ENCODE assay signal across 7 mouse cellular contexts in genomic region chr5:135933222-135933899, GRCm38 (mm10). TPM values are rescaled to one million over a fixed set of nuclear protein-coding genes. Genes with fewer than 3 reads are reported as not detected.
DNase-seq lines count a peak whose midpoint lies in the region; ATAC-seq and TF ChIP-seq lines count a peak whose summit lies in the region.

No protein-coding gene starts in this region.

- H3K4me2 ChIP-seq in lung, embryonic 14.5 days = peak overlapping the region; percentile 78
- H3K4me2 ChIP-seq in embryonic facial prominence, embryonic 14.5 days (ENCODE audit: low read depth, low read length) = peak overlapping the region; percentile 71
- peak overlapping the region; percentile 56 for H3K4me2 ChIP-seq in neural tube, embryonic 15.5 days

- no peaks in the 10 kb centered on the region for H3K27me3 ChIP-seq in lung, embryonic 14.5 days (ENCODE audit: insufficient read depth, low read length)
- H3K27me3 ChIP-seq in embryonic facial prominence, embryonic 14.5 days (replicated peaks; ENCODE audit: control insufficient read depth, insufficient read depth, low read length) = no peaks in the 10 kb centered on the region
- H3K27me3 ChIP-seq in limb, embryonic 10.5 days (ENCODE audit: low read depth, poor library complexity, severe bottlenecking) = no peaks in the 10 kb centered on the region
- H3K27me3 ChIP-seq in neural tube, embryonic 15.5 days (replicated peaks) = no peaks in the 10 kb centered on the region

- DNase-seq in lung, embryonic 14.5 days = peak; percentile 52
- DNase-seq in lung, postnatal 4 days = no peak
- no peak for DNase-seq in embryonic facial prominence, embryonic 14.5 days (ENCODE audit: low spot score)
- no peak for DNase-seq in limb, embryonic 10.5 days (ENCODE audit: low spot score)
- no peak for DNase-seq in right cerebral cortex, postnatal 10 days (ENCODE audit: low spot score in 2 of 2)

- no peaks in the 10 kb centered on the region for H3K9me3 ChIP-seq in lung, embryonic 14.5 days (ENCODE audit: low read depth, low read length)
- H3K9me3 ChIP-seq in embryonic facial prominence, embryonic 14.5 days (ENCODE audit: control insufficient read depth, low read length) = no peaks in the 10 kb centered on the region
- H3K9me3 ChIP-seq in limb, embryonic 10.5 days (replicated peaks) = no peaks in the 10 kb centered on the region
- H3K9me3 ChIP-seq in neural tube, embryonic 15.5 days (replicated peaks) = no peaks in the 10 kb centered on the region

- H3K9ac ChIP-seq in lung, embryonic 14.5 days = peak overlapping the region; percentile 93
- peak overlapping the region; percentile 87 for H3K9ac ChIP-seq in embryonic facial prominence, embryonic 14.5 days (ENCODE audit: low read depth, low read length)
- H3K9ac ChIP-seq in neural tube, embryonic 15.5 days (replicated peaks) = peak overlapping the region; percentile 91

- peak overlapping the region; percentile 98 for H3K27ac ChIP-seq in lung, embryonic 14.5 days (ENCODE audit: low read depth)
- peak overlapping the region; percentile 92 for H3K27ac ChIP-seq in embryonic facial prominence, embryonic 14.5 days (replicated peaks; ENCODE audit: low read depth, low read length)
- H3K27ac ChIP-seq in limb, embryonic 10.5 days = peak overlapping the region; percentile 95
- H3K27ac ChIP-seq in neural tube, embryonic 15.5 days (replicated peaks) = peak overlapping the region; percentile 99

- H3K36me3 ChIP-seq in lung, embryonic 14.5 days (ENCODE audit: insufficient read depth) = peaks cover 41% of the 10 kb centered on the region
- H3K36me3 ChIP-seq in embryonic facial prominence, embryonic 14.5 days (ENCODE audit: control insufficient read depth, insufficient read depth, low read length) = peaks cover 35% of the 10 kb centered on the region
- H3K36me3 ChIP-seq in limb, embryonic 10.5 days = peaks cover 41% of the 10 kb centered on the region
- H3K36me3 ChIP-seq in neural tube, embryonic 15.5 days = peaks cover 29% of the 10 kb centered on the region

- peak overlapping the region; percentile 78 for H3K4me3 ChIP-seq in lung, embryonic 14.5 days (ENCODE audit: low read depth, low read length)
- peak overlapping the region; percentile 91 for H3K4me3 ChIP-seq in embryonic facial prominence, embryonic 14.5 days (ENCODE audit: low read depth, low read length)
- H3K4me3 ChIP-seq in limb, embryonic 10.5 days = peak overlapping the region; percentile 76
- peak overlapping the region; percentile 92 for H3K4me3 ChIP-seq in neural tube, embryonic 15.5 days (replicated peaks)

- peaks cover 11% of the 10 kb centered on the region for H3K4me1 ChIP-seq in lung, embryonic 14.5 days (ENCODE audit: insufficient read depth)
- H3K4me1 ChIP-seq in embryonic facial prominence, embryonic 14.5 days (ENCODE audit: control insufficient read depth, insufficient read depth, low read length) = peaks cover 13% of the 10 kb centered on the region
- H3K4me1 ChIP-seq in limb, embryonic 10.5 days = peaks cover 11% of the 10 kb centered on the region
- H3K4me1 ChIP-seq in neural tube, embryonic 15.5 days = peaks cover 46% of the 10 kb centered on the region

- no peak for ATAC-seq in lung, embryonic 14.5 days (ENCODE audit: insufficient read depth)
- ATAC-seq in embryonic facial prominence, embryonic 14.5 days (ENCODE audit: low read depth) = no peak
- ATAC-seq in neural tube, embryonic 15.5 days (ENCODE audit: low FRiP score) = no peak
- ATAC-seq in cerebellum, adult (ENCODE audit: insufficient number of reproducible peaks, low FRiP score, low TSS enrichment) = no peak

- 6% methylated on average over 12 of the region's 12 CpGs for WGBS in lung, embryonic 14.5 days
- WGBS in embryonic facial prominence, embryonic 14.5 days = 8% methylated on average over 12 of the region's 12 CpGs
- 21% methylated on average over 12 of the region's 12 CpGs for WGBS in limb, embryonic 10.5 days
- 8% methylated on average over 12 of the region's 12 CpGs for WGBS in neural tube, embryonic 15.5 days

- TF ChIP-seq CTCF in lung, embryonic 14.5 days (IDR thresholded peaks at IDR 0.05; ENCODE audit: low read depth) = no peak

RNA-seq across cellular contexts. Expression of gene Ywhag, which starts 1.1 kb away (rescaled TPM):
- 74.7 and 79.0 TPM in 2 replicates for polyA plus RNA-seq in lung, embryonic 14.5 days (2014; fragmentation: Nextera tagmentation; extraction: Ambion mirVana)
- 97.4 and 101 TPM in 2 replicates for polyA plus RNA-seq in embryonic facial prominence, embryonic 14.5 days (2014; fragmentation: Nextera tagmentation; extraction: Ambion mirVana)
- 197 and 203 TPM in 2 replicates for polyA plus RNA-seq in limb, embryonic 10.5 days (2016; fragmentation: Nextera tagmentation; extraction: Ambion mirVana)
- polyA plus RNA-seq in neural tube, embryonic 15.5 days (2015; fragmentation: Nextera tagmentation; extraction: Ambion mirVana) = 776 and 868 TPM in 2 replicates

RNA-seq across cellular contexts. Expression of gene Ssc4d, which starts 41.0 kb away (rescaled TPM):
- polyA plus RNA-seq in lung, embryonic 14.5 days (2014; fragmentation: Nextera tagmentation; extraction: Ambion mirVana) = 3.2 and 3.8 TPM in 2 replicates
- polyA plus RNA-seq in embryonic facial prominence, embryonic 14.5 days (2014; fragmentation: Nextera tagmentation; extraction: Ambion mirVana) = 3.2 and 4.7 TPM in 2 replicates
- 3.3 and 4.1 TPM in 2 replicates for polyA plus RNA-seq in limb, embryonic 10.5 days (2016; fragmentation: Nextera tagmentation; extraction: Ambion mirVana)
- polyA plus RNA-seq in neural tube, embryonic 15.5 days (2015; fragmentation: Nextera tagmentation; extraction: Ambion mirVana) = 1.6 and 1.8 TPM in 2 replicates

RNA-seq across cellular contexts. Expression of gene Hspb1, which starts 45.6 kb away (rescaled TPM):
- polyA plus RNA-seq in lung, embryonic 14.5 days (2014; fragmentation: Nextera tagmentation; extraction: Ambion mirVana) = 62.8 and 68.1 TPM in 2 replicates
- polyA plus RNA-seq in embryonic facial prominence, embryonic 14.5 days (2014; fragmentation: Nextera tagmentation; extraction: Ambion mirVana) = 365 and 522 TPM in 2 replicates
- polyA plus RNA-seq in limb, embryonic 10.5 days (2016; fragmentation: Nextera tagmentation; extraction: Ambion mirVana) = 34.0 and 34.8 TPM in 2 replicates
- 36.4 and 38.1 TPM in 2 replicates for polyA plus RNA-seq in neural tube, embryonic 15.5 days (2015; fragmentation: Nextera tagmentation; extraction: Ambion mirVana)

RNA-seq across cellular contexts. Expression of gene Zp3, which starts 46.5 kb away (rescaled TPM):
- not detected in 2 replicates for polyA plus RNA-seq in lung, embryonic 14.5 days (2014; fragmentation: Nextera tagmentation; extraction: Ambion mirVana)
- polyA plus RNA-seq in embryonic facial prominence, embryonic 14.5 days (2014; fragmentation: Nextera tagmentation; extraction: Ambion mirVana) = 0.58 and 0.77 TPM in 2 replicates
- not detected in 2 replicates for polyA plus RNA-seq in limb, embryonic 10.5 days (2016; fragmentation: Nextera tagmentation; extraction: Ambion mirVana)
- polyA plus RNA-seq in neural tube, embryonic 15.5 days (2015; fragmentation: Nextera tagmentation; extraction: Ambion mirVana) = 0.14 and 0.27 TPM in 2 replicates
